Mouse (Mus musculus) frontal cortex, adult 2 months (tissue): ENCODE measurements at regions not wholly inside any gene's neighbourhood (a gene's known extent, or its start where the extent isn't known, plus 50 kb on each side); places are given as distances from the start of the nearest gene placed in this dataset.

Experiments
- DNase-seq, 2 experiments: peaks; one replicate each; pipeline ENCODE4 v3.0.0; 2022; ENCODE audit warnings: low spot score in 1 of 2; ENCODE audit errors: extremely low spot score in 1 of 2

DNA sequence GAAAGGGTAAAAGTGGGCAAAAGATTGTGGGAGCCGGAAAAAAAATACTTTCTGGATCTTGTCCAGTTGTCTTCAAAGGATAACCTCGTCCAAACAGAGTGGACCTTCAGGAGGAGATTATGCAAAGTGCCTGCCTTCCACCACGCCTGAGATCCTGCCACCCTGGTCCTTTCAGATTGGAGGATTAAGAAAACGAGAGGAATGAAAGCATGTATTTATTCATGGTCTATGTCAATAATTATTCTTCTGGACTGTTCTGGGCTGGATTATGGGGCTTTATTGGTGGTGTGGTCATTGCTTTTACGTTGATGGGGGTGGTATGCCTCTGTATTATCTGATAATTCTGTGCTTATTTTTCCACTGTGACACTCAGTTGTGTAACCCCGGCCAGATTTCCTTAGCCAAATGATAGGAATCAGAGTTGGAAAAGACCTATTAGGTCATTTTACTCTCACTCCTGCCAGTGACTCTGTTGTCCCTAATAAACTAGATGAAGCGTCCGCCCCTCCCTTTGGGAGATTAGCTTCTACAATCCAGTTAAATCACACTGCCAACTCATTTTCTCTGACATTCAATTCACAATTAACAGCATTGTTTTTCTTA is 656.3 kb downstream of the Slc22a22 start:
- no peak for DNase-seq

DNA sequence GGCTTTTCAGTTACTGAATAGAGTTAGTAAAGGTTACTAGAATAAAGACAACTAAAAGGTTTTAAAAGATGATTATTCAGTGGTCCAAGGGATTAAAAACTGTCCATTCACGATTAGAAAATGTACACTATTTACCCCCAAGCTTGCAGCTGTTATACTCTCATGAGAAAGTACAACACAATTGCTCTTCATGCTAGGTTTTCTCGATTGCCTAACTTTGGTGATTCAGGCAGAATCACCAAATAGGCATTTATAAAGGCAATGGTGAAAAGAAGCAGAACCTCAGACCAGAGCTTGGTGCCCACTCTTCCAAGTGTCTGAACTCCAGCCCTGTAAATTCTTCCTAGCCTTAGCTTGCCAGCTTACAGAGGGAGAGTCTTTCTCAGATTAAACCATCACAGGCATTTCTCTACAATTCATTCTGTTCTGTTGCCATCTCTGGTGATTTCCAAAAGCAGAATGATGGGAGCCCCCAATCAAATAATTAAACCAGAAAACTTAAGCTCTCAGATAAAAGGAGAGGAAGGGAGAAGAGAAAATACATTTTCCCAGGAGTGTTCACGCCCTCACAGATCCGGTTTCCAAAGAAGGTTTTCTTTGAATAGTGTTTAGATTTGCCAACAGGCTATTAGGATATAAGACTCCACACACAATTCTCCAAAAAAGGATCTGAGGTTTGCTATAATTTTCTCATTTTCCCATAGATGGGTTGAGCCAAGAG is 657.0 kb downstream of the Slc22a22 start:
- no peak for DNase-seq

DNA sequence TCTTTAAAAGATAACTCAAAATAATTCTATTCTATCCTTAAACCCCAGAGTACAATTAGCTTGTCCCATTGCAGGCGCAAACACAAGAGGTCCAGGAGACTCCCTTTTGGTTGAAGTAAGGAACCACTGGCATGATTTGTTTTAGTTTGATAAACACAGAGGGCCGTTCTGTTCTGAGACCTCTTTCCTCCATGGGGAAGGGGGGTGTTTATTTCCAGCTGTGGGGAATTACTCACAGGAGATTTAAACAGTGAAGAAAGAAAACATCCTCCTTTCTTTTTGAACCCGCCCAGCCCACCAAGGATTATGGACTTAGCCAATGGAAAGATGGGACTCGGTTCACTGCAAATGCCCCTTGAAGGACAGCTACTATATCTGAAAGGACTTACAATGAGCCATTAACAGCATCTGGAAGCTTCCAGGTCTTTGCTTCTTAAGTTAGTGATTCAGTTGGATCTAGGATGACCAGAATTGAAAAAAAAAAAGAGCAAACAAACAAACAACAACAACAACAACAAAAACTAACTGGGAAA is 659.2 kb downstream of the Slc22a22 start:
- no peak for DNase-seq

DNA sequence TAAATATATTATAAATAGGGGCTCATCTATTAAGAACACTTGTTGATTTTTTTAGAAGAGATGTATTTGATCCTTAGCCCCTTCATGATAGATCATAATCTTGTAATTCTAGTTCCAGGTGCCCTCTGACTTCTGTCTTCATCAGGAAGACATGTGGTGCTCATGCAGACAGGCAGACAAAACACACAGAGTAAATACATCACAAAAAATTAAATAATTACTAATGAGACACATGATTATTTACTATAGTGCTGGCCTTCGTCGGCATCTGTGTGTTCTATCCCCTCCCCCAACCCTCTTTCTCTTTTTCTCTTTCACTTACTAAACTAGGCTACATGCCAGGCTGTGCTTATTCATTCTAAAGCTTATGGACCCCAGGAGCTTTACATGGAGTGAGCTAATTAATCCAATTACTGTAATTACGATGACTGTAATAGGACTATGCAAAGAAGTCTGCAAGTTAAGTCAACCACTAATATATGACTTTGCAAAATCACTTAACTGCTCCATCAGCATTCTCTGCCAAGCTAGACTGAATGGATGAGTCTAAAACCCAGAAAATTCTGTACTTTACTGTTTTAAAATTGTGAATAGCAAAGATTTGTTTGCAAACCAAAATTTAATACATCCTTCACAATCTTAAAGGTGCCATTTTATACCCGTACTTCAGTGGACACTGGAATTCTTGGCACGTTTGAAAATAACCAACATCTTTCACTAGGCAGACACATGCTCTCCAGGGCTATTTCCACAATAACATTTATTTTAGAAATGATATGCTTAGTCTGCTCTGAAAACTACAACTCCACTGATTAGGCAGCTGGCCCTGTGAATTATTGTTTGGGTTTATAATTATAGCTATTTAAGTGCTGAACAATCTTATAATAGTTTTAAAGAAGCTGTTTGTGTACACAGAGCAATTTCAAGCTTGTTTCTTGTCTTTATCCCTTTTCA is 659.9 kb downstream of the Slc22a22 start:
- no peak for DNase-seq

DNA sequence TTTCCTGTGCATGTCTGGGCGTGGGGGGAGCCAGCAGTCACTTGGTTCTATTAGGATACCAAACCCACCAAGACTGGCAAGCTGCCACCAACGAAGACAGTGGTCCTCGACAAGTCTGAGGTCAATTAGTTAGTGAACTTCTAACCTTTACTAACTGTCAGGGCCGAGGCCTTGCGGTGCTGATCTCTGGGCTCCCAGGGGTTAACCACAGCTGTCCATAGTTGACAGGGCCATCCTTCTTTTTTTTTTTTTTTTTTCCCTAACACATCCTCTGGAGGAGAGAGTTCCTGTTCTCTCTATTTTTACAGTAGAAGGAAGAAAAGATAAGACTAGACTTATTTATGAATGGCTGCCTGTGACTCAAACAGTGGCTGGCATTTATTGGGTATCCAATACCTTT is 663.5 kb downstream of the Slc22a22 start:
- DNase-seq: no peak

DNA sequence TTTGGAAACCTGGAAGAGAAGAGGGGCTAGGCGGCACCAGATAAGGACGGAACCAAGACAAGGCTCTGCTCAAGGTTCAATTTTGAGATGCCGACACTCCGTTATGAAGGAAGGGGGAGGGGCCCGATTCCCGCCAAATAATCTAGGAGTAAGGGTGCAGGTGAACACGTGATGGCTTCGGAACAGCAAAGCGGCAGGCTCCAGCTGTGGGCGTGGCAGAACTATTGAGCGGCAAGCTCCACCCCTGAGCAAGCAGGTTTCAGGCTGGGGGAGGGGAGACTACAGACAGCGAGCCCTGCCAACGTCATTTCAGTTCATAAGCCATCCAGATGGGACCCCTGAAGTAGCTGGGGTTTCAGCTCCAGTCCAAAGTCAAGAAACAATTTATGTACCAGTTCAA is 667.3 kb downstream of the Slc22a22 start:
- no peak for DNase-seq

DNA sequence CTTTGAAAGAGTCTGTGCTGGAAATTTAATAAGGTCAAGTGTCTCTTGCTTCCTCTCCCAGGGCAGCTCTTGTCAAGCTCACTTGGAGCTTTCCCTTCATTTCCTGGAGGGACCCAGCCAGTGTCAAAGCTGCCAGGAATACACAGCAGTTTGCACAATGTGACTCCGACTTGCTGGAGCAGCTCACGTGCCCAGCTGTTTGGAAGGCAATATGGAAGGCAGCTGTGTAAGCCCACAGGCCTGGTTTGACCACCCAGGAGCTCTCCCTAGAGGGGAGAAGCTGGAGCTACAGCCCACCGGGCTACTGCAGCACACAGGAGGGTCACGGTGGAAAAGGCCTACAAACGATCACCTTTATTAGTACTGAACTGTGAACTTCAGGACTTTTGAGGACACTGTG is 669.8 kb downstream of the Slc22a22 start:
- DNase-seq: no peak

DNA sequence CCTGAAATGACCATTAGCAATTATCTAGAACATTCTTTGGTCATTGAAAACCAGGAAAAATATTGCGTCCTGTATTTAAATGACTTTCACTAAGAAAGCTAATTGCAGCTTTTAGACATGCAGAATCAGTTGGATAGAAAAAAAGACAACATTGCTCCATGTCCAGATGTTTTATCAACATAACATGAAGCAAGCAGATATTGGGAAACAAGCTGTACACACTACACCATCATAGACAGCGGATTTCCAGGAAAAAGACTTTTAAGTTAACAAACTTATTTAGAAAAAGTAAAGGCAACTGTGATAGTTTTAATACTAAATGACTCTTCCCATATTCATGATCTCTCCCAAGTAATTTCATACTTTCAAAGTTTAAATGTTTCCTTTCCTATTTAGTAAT is 675.5 kb downstream of the Slc22a22 start:
- no peak for DNase-seq

DNA sequence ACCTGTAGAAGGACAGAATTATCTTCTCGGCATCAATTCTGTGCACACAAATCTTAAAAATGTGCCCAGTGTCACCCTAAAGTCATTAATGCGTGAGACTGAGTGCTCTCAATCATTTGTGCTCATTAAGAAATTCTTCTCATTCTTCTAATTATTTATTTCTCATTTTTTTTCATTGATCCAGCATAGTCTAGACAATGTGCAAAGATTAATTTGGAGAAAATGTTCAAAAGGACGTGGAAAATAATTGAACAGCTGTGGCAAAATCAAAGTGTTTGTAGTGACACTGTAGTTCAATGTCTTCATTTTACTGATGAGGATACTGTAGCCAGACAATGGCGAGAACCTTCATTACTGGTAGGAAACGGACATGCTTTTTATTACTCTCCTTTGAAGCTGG is 702.0 kb downstream of the Slc22a22 start:
- DNase-seq: no peak

DNA sequence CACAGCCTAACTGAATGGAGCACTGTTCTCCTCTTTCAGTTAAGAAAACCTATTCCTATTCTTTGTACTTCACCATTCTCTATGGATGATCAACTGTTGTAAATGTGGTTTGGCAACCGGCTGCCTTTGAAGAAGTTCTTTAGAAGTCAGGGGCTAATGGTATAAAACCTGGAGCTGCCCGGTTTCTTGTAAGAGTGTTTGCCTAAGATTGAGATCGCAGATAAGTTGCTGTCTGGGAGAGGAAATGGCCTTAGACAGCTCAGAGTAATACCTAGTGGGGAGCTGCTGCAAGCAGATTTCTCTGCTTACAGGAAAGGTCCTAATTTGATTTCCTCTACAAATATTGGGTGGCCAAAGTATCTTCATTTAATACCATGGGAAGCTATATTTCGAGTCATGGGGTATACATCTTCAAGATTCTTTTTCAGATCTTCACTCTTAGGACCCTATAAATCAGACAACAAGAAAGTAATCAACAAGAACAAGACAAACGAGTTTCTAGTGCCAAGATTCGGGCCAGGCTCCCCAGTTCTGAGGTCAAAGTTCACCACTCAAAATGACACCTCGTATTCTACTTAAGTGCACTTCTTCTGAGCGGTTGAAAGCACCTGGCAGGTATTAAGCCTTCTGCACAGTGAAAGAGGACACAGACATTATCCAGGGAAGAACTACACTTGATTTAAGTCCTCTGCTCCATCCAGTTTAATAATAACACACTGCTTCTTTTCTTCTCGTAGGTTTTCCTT is 702.6 kb downstream of the Slc22a22 start:
- no peak for DNase-seq

DNA sequence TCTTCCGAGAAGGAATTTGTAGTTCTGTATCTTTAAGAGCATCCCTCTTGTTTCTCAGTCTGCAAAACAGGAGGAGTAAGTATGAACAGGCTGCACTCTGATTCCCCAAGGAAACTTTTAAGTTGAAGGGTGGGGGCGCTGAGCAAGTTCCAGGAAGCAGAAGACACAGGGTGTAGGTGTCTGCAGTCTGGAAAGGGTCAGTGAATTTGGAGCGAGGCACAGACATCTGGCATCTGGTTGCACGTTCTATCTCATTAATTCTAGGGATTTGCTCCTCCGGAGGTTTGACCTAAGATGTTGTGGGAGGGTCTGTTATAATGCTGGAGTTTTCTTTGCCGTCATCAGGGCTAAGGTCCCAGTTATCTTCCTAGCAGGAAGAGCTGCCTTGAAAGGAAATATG is 711.1 kb downstream of the Slc22a22 start:
- peak in 1 of 2 experiments; percentile 18 for DNase-seq

DNA sequence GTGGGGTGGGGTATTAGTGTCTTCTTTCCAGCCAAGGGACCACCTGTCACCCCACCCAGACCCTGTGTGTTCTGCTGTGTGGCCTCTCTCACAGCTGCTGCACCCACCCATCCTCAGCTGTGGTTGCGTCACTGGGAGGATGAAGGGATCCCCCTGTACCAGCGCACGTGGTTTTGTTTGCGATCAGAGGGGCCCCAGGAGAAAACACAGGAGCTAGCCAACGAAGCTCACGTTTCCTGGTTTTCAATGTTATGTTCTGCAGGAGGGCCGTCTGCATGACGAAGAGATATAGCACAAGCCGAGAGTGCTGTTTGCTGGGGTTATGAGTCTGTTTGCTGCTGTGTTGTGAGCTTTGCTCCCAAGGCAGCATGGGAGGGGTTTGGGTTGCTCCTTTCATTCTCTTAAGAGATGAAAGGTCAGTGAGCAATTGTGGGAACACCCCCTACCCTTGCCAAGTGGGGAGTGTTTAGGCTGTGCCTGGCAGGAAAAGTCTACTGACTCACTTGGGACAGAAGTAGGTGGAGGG is 712.4 kb downstream of the Slc22a22 start:
- DNase-seq: no peak

DNA sequence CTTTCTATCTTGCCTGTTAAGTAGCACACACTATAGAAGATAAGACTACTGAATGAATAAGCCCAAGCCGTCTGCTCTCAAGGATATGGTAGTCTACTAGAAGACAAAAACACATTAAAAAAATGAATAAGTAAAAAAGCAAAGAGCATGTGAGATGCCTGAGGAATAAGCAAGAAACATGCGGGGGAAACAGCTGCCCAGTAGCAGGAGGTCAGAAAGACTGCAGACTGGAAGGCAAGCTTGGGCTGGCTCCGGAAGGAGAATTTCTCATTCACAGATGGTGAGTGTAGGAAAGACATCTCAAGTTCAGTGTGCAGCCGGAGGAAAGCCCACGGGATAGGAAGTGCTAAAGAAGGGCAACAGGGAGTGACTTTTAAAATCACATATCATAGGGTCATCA is 713.4 kb downstream of the Slc22a22 start:
- DNase-seq: no peak

DNA sequence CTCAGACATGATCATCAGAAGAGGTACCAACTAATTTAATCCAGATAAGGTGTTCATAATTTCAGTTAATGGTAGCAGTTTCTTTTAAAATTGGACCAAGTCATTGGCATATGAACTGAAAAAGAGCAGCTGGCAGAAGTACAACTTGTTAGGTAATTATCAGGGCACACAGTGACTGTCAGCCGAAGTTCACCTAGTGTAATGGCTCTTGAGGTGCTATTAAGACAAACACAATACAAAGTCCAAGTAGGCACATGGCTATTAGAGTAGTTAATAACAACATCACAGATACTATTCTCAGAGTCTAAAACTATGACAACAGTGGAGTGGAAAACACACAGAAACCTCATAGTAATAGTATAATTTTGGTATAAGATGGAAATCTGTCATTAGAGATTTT is 730.7 kb downstream of the Slc22a22 start:
- DNase-seq: no peak

DNA sequence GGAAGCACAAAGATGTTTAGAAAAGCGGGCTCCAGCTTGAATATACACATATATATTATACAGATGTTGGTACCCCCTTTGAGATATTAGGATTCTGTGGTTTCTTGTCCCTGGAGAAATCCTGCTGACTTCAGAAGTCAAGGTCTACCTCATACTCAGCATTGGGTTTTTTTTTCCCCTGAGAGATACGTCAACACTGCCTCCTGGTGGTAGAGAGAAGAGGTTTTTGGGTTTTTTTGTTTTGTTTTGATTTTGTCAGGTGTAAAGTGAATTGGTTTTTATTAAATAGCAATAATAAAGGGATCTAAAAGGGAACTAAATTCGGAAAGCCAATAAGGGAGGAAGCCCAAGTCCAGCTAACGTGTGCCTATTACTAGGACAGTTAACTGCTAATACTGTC is 732.5 kb downstream of the Slc22a22 start:
- DNase-seq: peak in 1 of 2 experiments; percentile 38
